Mouse (Mus musculus): ENCODE measurements at regions not wholly inside any gene's neighbourhood (a gene's known extent, or its start where the extent isn't known, plus 50 kb on each side); places are given as distances from the start of the nearest gene placed in this dataset.

- Histone ChIP-seq H3K27me3 (replicated peaks; ENCODE audit: control insufficient read depth, insufficient read depth, low read length) (no peaks in the 10 kb centered on the region), H3K36me3 (ENCODE audit: control insufficient read depth, insufficient read depth, low read length) (no peaks in the 10 kb centered on the region), H3K4me3 (ENCODE audit: low read depth, low read length) (no peak overlapping the region), H3K9ac (ENCODE audit: low read depth, low read length) (no peak overlapping the region), H3K27ac (ENCODE audit: low read depth, low read length) (no peak overlapping the region), H3K4me1 (replicated peaks; ENCODE audit: control insufficient read depth, insufficient read depth, low read length) (no peaks in the 10 kb centered on the region), H3K9me3 (ENCODE audit: control insufficient read depth, low read length) (no peaks in the 10 kb centered on the region), H3K4me2 (no peak overlapping the region)
- WGBS, result 84% methylated on average over 12 of the region's 12 CpGs
- no peak for ATAC-seq (replicated peaks; ENCODE audit: low FRiP score)
- no peak for DNase-seq (ENCODE audit: low spot score)
Observed at GRCm38 (mm10) chr12:110332616-110333154, 53.8 kb downstream of the Dio3 start.

GRCm38 (mm10) chr12:110334609-110335008 lies 55.7 kb downstream of the Dio3 start:
- Histone ChIP-seq H3K4me3 (ENCODE audit: low read depth, low read length) (no peak overlapping the region), H3K4me2 (no peak overlapping the region), H3K9me3 (ENCODE audit: control insufficient read depth, low read length) (no peaks in the 10 kb centered on the region), H3K9ac (ENCODE audit: low read depth, low read length) (no peak overlapping the region), H3K27ac (ENCODE audit: low read depth, low read length) (no peak overlapping the region), H3K36me3 (ENCODE audit: control insufficient read depth, insufficient read depth, low read length) (no peaks in the 10 kb centered on the region), H3K4me1 (replicated peaks; ENCODE audit: control insufficient read depth, insufficient read depth, low read length) (no peaks in the 10 kb centered on the region), H3K27me3 (replicated peaks; ENCODE audit: control insufficient read depth, insufficient read depth, low read length) (no peaks in the 10 kb centered on the region)
- WGBS, result 62% methylated on average over 2 of the region's 2 CpGs
- ATAC-seq (replicated peaks; ENCODE audit: low FRiP score) (no peak), DNase-seq (ENCODE audit: low spot score) (no peak)

GRCm38 (mm10) chr12:110344280-110344827 lies 65.5 kb downstream of the Dio3 start:
- DNase-seq (ENCODE audit: low spot score) (no peak), ATAC-seq (replicated peaks; ENCODE audit: low FRiP score) (no peak)
- Histone ChIP-seq H3K4me3 (ENCODE audit: low read depth, low read length) (no peak overlapping the region), H3K4me1 (replicated peaks; ENCODE audit: control insufficient read depth, insufficient read depth, low read length) (no peaks in the 10 kb centered on the region), H3K27ac (ENCODE audit: low read depth, low read length) (no peak overlapping the region), H3K9me3 (ENCODE audit: control insufficient read depth, low read length) (no peaks in the 10 kb centered on the region), H3K36me3 (ENCODE audit: control insufficient read depth, insufficient read depth, low read length) (no peaks in the 10 kb centered on the region), H3K27me3 (replicated peaks; ENCODE audit: control insufficient read depth, insufficient read depth, low read length) (no peaks in the 10 kb centered on the region), H3K9ac (ENCODE audit: low read depth, low read length) (no peak overlapping the region), H3K4me2 (no peak overlapping the region)
- 73% methylated on average over 4 of the region's 4 CpGs for WGBS

GRCm38 (mm10) chr12:110349621-110350020 lies 70.8 kb downstream of the Dio3 start:
- no peak overlapping the region for H3K27ac ChIP-seq (ENCODE audit: low read depth, low read length)
- ATAC-seq (replicated peaks; ENCODE audit: low FRiP score), result no peak
- 67% methylated on average over 1 of the region's 1 CpGs for WGBS

GRCm38 (mm10) chr12:110355851-110356250 lies 77.0 kb downstream of the Dio3 start:
- Histone ChIP-seq H3K4me1 (replicated peaks; ENCODE audit: control insufficient read depth, insufficient read depth, low read length) (no peaks in the 10 kb centered on the region), H3K9me3 (ENCODE audit: control insufficient read depth, low read length) (no peaks in the 10 kb centered on the region), H3K9ac (ENCODE audit: low read depth, low read length) (no peak overlapping the region), H3K4me3 (ENCODE audit: low read depth, low read length) (no peak overlapping the region), H3K4me2 (no peak overlapping the region), H3K27ac (ENCODE audit: low read depth, low read length) (no peak overlapping the region), H3K36me3 (ENCODE audit: control insufficient read depth, insufficient read depth, low read length) (no peaks in the 10 kb centered on the region), H3K27me3 (replicated peaks; ENCODE audit: control insufficient read depth, insufficient read depth, low read length) (no peaks in the 10 kb centered on the region)
- DNase-seq (ENCODE audit: low spot score) (no peak), ATAC-seq (replicated peaks; ENCODE audit: low FRiP score) (no peak)
- whole genome bisulfite sequencing, result 57% methylated on average over 6 of the region's 6 CpGs

More at GRCm38 (mm10) chr12:110349621-110350020, 70.8 kb downstream of the Dio3 start:
- H3K36me3 ChIP-seq (ENCODE audit: control insufficient read depth, insufficient read depth, low read length), result no peaks in the 10 kb centered on the region
- no peaks in the 10 kb centered on the region for H3K9me3 ChIP-seq (ENCODE audit: control insufficient read depth, low read length)
- DNase-seq (ENCODE audit: low spot score), result no peak
- no peaks in the 10 kb centered on the region for H3K27me3 ChIP-seq (replicated peaks; ENCODE audit: control insufficient read depth, insufficient read depth, low read length)
- no peak overlapping the region for H3K9ac ChIP-seq (ENCODE audit: low read depth, low read length)
- no peaks in the 10 kb centered on the region for H3K4me1 ChIP-seq (replicated peaks; ENCODE audit: control insufficient read depth, insufficient read depth, low read length)
- no peak overlapping the region for H3K4me3 ChIP-seq (ENCODE audit: low read depth, low read length)
- H3K4me2 ChIP-seq, result no peak overlapping the region

GRCm38 (mm10) chr12:110367102-110367501 lies 79.8 kb upstream of the Ppp2r5c start:
- no peak overlapping the region for H3K9ac ChIP-seq (ENCODE audit: low read depth, low read length)
- H3K27ac ChIP-seq (ENCODE audit: low read depth, low read length), result no peak overlapping the region
- WGBS, result 92% methylated on average over 6 of the region's 6 CpGs
- no peaks in the 10 kb centered on the region for H3K27me3 ChIP-seq (replicated peaks; ENCODE audit: control insufficient read depth, insufficient read depth, low read length)
- no peaks in the 10 kb centered on the region for H3K9me3 ChIP-seq (ENCODE audit: control insufficient read depth, low read length)
- ATAC-seq (replicated peaks; ENCODE audit: low FRiP score) (no peak), DNase-seq (ENCODE audit: low spot score) (no peak)
- H3K4me1 ChIP-seq (replicated peaks; ENCODE audit: control insufficient read depth, insufficient read depth, low read length), result no peaks in the 10 kb centered on the region
- H3K36me3 ChIP-seq (ENCODE audit: control insufficient read depth, insufficient read depth, low read length), result no peaks in the 10 kb centered on the region
- no peak overlapping the region for H3K4me2 ChIP-seq
- H3K4me3 ChIP-seq (ENCODE audit: low read depth, low read length), result no peak overlapping the region

GRCm38 (mm10) chr12:110367822-110368221 lies 79.1 kb upstream of the Ppp2r5c start:
- Histone ChIP-seq H3K27ac (ENCODE audit: low read depth, low read length) (no peak overlapping the region), H3K27me3 (replicated peaks; ENCODE audit: control insufficient read depth, insufficient read depth, low read length) (no peaks in the 10 kb centered on the region), H3K4me1 (replicated peaks; ENCODE audit: control insufficient read depth, insufficient read depth, low read length) (no peaks in the 10 kb centered on the region), H3K4me3 (ENCODE audit: low read depth, low read length) (no peak overlapping the region), H3K9me3 (ENCODE audit: control insufficient read depth, low read length) (no peaks in the 10 kb centered on the region), H3K36me3 (ENCODE audit: control insufficient read depth, insufficient read depth, low read length) (no peaks in the 10 kb centered on the region), H3K4me2 (no peak overlapping the region), H3K9ac (ENCODE audit: low read depth, low read length) (no peak overlapping the region)
- DNase-seq (ENCODE audit: low spot score), result no peak
- 76% methylated on average over 4 of the region's 4 CpGs for WGBS
- ATAC-seq (replicated peaks; ENCODE audit: low FRiP score), result no peak

- WGBS, result 77% methylated on average over 13 of the region's 13 CpGs
- ATAC-seq (replicated peaks; ENCODE audit: low FRiP score), result no peak
- H3K27me3 ChIP-seq (replicated peaks; ENCODE audit: control insufficient read depth, insufficient read depth, low read length), result peaks cover 21% of the 10 kb centered on the region
- H3K4me1 ChIP-seq (replicated peaks; ENCODE audit: control insufficient read depth, insufficient read depth, low read length), result no peaks in the 10 kb centered on the region
- no peak overlapping the region for H3K27ac ChIP-seq (ENCODE audit: low read depth, low read length)
- H3K36me3 ChIP-seq (ENCODE audit: control insufficient read depth, insufficient read depth, low read length), result no peaks in the 10 kb centered on the region
- no peak overlapping the region for H3K4me3 ChIP-seq (ENCODE audit: low read depth, low read length)
- H3K4me2 ChIP-seq, result no peak overlapping the region
- DNase-seq (ENCODE audit: low spot score), result no peak
- H3K9me3 ChIP-seq (ENCODE audit: control insufficient read depth, low read length), result no peaks in the 10 kb centered on the region
- no peak overlapping the region for H3K9ac ChIP-seq (ENCODE audit: low read depth, low read length)
Observed at GRCm38 (mm10) chr12:110371886-110372690, 74.8 kb upstream of the Ppp2r5c start.

- ATAC-seq (replicated peaks; ENCODE audit: low FRiP score) (no peak), DNase-seq (ENCODE audit: low spot score) (no peak)
- H3K27me3 ChIP-seq (replicated peaks; ENCODE audit: control insufficient read depth, insufficient read depth, low read length), result peaks cover 21% of the 10 kb centered on the region
- H3K4me2 ChIP-seq, result no peak overlapping the region
- H3K4me3 ChIP-seq (ENCODE audit: low read depth, low read length), result no peak overlapping the region
- H3K9me3 ChIP-seq (ENCODE audit: control insufficient read depth, low read length), result no peaks in the 10 kb centered on the region
- no peaks in the 10 kb centered on the region for H3K4me1 ChIP-seq (replicated peaks; ENCODE audit: control insufficient read depth, insufficient read depth, low read length)
- no peak overlapping the region for H3K9ac ChIP-seq (ENCODE audit: low read depth, low read length)
- 63% methylated on average over 9 of the region's 9 CpGs for WGBS
- H3K27ac ChIP-seq (ENCODE audit: low read depth, low read length), result no peak overlapping the region
- no peaks in the 10 kb centered on the region for H3K36me3 ChIP-seq (ENCODE audit: control insufficient read depth, insufficient read depth, low read length)
Observed at GRCm38 (mm10) chr12:110372986-110373385, 73.9 kb upstream of the Ppp2r5c start.

Measured in liver, embryonic 11.5 days (tissue).